Mouse (Mus musculus): ENCODE results near the gene Gm11758. TPM values are rescaled to one million over a fixed set of nuclear protein-coding genes. Genes with fewer than 3 reads are reported as not detected.
"Not testable (repeated sequence)": the region's sequence is repeated elsewhere in the genome, so short reads cannot be mapped to it uniquely, and the experiment has no call there.

The Gm11758 gene
- polyA plus RNA-seq (2012; ENCODE audit: insufficient read depth, insufficient read length, missing spikeins) = not detected in 2 replicates

- H3K4me3 ChIP-seq (ENCODE audit: insufficient read depth, low read length); H3K4me1 ChIP-seq (ENCODE audit: control insufficient read depth, insufficient read depth, low read length); H3K27ac ChIP-seq (ENCODE audit: insufficient read depth, low read depth, low read length): not testable (repeated sequence)
Observed at GRCm38 (mm10) chr4:73876166-73876565, at the start of gene Gm11758. Gene Gm11758, minus strand, starts transcription at chr4:73876266.

GRCm38 (mm10) chr4:73920660-73921059, 44.6 kb upstream of the Gm11758 start, which contains the start of gene Gm11756:
Gene Gm11756, minus strand, starts transcription at chr4:73920760.
- not testable (repeated sequence) for H3K4me3 ChIP-seq (ENCODE audit: insufficient read depth, low read length); H3K4me1 ChIP-seq (ENCODE audit: control insufficient read depth, insufficient read depth, low read length); H3K27ac ChIP-seq (ENCODE audit: insufficient read depth, low read depth, low read length)

DNA sequence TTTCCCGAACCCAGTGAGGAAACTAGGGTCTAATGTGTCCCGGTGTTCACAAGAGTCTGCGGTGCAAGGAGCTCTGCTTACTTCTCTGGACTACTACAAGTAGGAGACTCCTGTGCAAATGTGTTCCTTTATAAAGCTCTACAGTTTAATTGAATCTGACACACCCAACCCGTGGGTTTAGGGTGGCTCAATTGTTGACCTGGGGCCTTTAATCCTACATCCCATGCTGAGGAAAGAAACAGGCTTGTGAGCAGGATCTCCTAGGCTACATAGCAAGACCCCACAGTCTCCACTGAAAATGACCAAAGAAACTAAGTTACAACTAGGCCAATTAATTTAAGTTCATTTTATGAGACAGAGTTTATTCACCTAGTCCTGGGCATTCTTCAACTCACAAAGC, 29.8 kb upstream of the Gm11758 start, which contains the start of gene Gm13871:
TSS of gene Gm13871 (minus strand) at position 101 of the 400 bp plus-strand sequence.
- not testable (repeated sequence) for H3K4me3 ChIP-seq (ENCODE audit: insufficient read depth, low read length); H3K27ac ChIP-seq (ENCODE audit: insufficient read depth, low read depth, low read length); H3K4me1 ChIP-seq (ENCODE audit: control insufficient read depth, insufficient read depth, low read length)

- not testable (repeated sequence) for H3K4me1 ChIP-seq (ENCODE audit: control insufficient read depth, insufficient read depth, low read length); H3K4me3 ChIP-seq (ENCODE audit: insufficient read depth, low read length); H3K27ac ChIP-seq (ENCODE audit: insufficient read depth, low read depth, low read length)
Observed at GRCm38 (mm10) chr4:73891012-73891411, 14.9 kb upstream of the Gm11758 start, which contains the start of gene Gm11757. Gene Gm11757, minus strand, starts transcription at chr4:73891112.

- H3K4me3 ChIP-seq (ENCODE audit: insufficient read depth, low read length) = no peak overlapping the region
- TF ChIP-seq POLR2A (IDR thresholded peaks at IDR 0.05; ENCODE audit: borderline replicate concordance, low read depth, low read length) (no peak), CTCF (IDR thresholded peaks at IDR 0.05; ENCODE audit: low read depth, low read length) (no peak)
- no peaks in the 10 kb centered on the region for H3K4me1 ChIP-seq (ENCODE audit: control insufficient read depth, insufficient read depth, low read length)
- no peak overlapping the region for H3K27ac ChIP-seq (ENCODE audit: insufficient read depth, low read depth, low read length)
Observed at GRCm38 (mm10) chr4:73826587-73826986, 49.5 kb downstream of the Gm11758 start.

Other genes with a start within 250 kb of the Gm11758 start
- gene Gm11236, start 238.1 kb downstream of the Gm11758 start, polyA plus RNA-seq (2012; ENCODE audit: insufficient read depth, insufficient read length, missing spikeins) = not detected in 2 replicates
- gene Gm11239, start 207.9 kb downstream of the Gm11758 start, polyA plus RNA-seq (2012; ENCODE audit: insufficient read depth, insufficient read length, missing spikeins) = not detected in 2 replicates
- not detected in 2 replicates for gene Gm428, start 192.8 kb downstream of the Gm11758 start, polyA plus RNA-seq (2012; ENCODE audit: insufficient read depth, insufficient read length, missing spikeins)
- gene Rasef, start 85.3 kb downstream of the Gm11758 start, polyA plus RNA-seq (2012; ENCODE audit: insufficient read depth, insufficient read length, missing spikeins) = not detected in 2 replicates
- gene Gm11757, start 14.8 kb upstream of the Gm11758 start, polyA plus RNA-seq (2012; ENCODE audit: insufficient read depth, insufficient read length, missing spikeins) = not detected in 2 replicates
- not detected in 2 replicates for gene Gm13871, start 29.7 kb upstream of the Gm11758 start, polyA plus RNA-seq (2012; ENCODE audit: insufficient read depth, insufficient read length, missing spikeins)
- not detected in 2 replicates for gene Gm11756, start 44.5 kb upstream of the Gm11758 start, polyA plus RNA-seq (2012; ENCODE audit: insufficient read depth, insufficient read length, missing spikeins)
- gene 2310002L09Rik, start 74.6 kb upstream of the Gm11758 start, polyA plus RNA-seq (2012; ENCODE audit: insufficient read depth, insufficient read length, missing spikeins) = not detected in 2 replicates
- gene Frmd3, start 137.2 kb upstream of the Gm11758 start, polyA plus RNA-seq (2012; ENCODE audit: insufficient read depth, insufficient read length, missing spikeins) = not detected in 2 replicates

Measured in bone marrow macrophage, adult 2 months (primary cell).